Mouse (Mus musculus) erythroblast, embryonic 14.5 days (primary cell): ENCODE data around the gene Crhbp.

Experiments used
- GATA1 ChIP-seq: IDR thresholded peaks from 2 replicates; pipeline ENCODE4 v1.6.1; 2012; ENCODE audit warnings: low read length, inconsistent platforms, mixed read lengths
- TAL1 ChIP-seq: IDR thresholded peaks from 3 replicates; pipeline ENCODE4 v1.6.1; 2012; ENCODE audit warnings: low read length, inconsistent platforms, mixed read lengths

DNA sequence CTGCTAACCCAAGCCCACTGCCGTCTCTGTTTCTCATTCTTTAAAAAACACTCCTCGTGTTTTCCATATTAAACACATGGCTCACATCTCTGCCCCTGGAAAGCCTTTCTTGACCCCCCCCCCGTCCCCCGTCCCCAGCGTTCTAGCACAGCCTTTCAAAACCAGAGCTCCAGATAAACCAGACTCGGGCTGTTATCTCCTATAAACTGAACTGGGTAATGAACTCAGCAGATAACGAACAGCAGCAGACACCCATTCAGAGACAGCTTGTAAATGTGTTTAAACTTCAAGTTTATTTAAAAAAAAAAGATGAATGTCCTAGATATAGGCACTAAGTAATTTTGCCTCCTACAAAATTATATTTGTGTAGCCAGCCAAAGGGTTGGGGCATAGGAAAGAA is 30.4 kb upstream of the Crhbp start:
- TF ChIP-seq GATA1 (no peak), TAL1 (no peak)
